Mouse (Mus musculus) erythroid progenitor cell, adult 5-6 weeks (primary cell): ENCODE measurements around the gene Agap3. TPM values are rescaled to one million over a fixed set of nuclear protein-coding genes. Genes with fewer than 3 reads are reported as not detected.

Experiments used
- ATAC-seq: replicated peaks from 2 replicates; pipeline ENCODE4 v1.8.0; 2016; ENCODE audit warnings: moderate number of reproducible peaks, mild to moderate bottlenecking, moderate TSS enrichment, inconsistent platforms; ENCODE audit not compliant: poor library complexity, low FRiP score, severe bottlenecking
- total RNA-seq, 2 experiments: library from RNA; stranded (forward) in 1 of 2; stranded (reverse) in 1 of 2; fragments of 150-400 nt in 1 of 2; fragments of 186-747, 209-891 nt in 1 of 2; gene quantifications; 2 replicates each; pipeline versions ENCODE4 v1.2.3 to v1.2.4; 2015 to 2017; ENCODE audit warnings: low replicate concordance in 2 of 2

Gene Agap3
- total RNA-seq, 2 experiments from 2014 or later: 9.6 to 14.1 TPM

DNA sequence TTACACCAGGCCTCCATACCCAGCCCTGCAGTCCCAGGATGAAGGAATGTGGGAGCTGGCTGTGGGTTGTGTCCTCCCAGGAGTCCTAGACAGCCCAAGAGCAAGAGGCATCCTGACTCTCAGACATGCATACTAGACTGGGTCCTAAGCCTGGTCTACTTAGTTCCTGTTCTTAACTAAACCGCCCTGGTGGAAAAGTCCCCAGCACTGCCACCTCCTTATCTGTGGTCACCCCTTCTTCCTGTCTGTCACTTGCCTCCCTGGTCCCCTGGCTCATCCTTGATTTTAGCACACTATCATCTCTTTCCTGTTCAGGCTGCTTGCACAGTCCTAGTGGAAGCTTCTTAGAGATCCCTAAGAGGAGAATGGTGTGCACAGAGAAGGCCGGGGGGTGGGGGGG, 53.5 kb downstream of the Agap3 start:
- ATAC-seq: no peak

GRCm38 (mm10) chr5:24508406-24508805, 56.4 kb downstream of the Agap3 start:
- ATAC-seq: no peak

DNA sequence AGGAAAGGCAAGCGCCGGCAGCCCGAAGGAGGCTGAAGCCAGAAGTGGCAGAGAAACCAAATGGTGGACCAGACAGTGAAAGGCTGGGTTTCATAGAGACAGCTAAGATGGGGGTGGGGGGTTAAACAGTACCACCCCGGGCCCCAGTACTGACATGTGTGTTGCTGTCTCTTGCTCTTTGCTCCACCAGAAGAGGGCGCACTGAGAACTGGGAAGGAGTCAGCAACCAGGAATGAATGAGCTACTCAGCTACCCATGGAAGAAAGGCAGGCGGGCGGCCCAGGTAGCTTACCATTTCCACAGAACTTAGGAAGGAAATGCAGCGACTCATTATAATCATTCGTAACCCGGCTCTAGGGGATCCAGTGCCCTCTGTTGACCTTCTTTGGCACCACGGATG, 58.7 kb downstream of the Agap3 start:
- no peak for ATAC-seq

DNA sequence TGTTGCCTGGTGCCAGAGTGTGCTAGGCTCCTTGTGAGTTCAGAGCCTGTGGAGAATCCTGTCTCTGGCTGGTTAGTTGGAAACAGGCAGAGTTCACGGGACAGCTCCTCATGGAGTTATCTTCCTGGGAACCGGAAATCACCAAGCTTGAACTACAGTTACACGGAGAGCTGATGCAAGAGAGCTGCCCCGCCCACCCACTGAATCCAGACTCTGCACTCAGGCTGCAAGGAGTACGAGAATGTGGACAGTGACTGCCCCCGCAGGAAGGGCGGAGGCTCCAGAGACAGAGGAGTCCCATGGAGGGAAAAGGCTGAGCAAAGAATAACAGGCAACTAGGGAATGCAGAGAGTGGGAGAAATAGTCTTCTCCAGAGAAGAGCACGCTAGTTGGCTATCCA, 60.3 kb downstream of the Agap3 start:
- no peak for ATAC-seq

- no peak for ATAC-seq
Observed at GRCm38 (mm10) chr5:24521366-24521765, 69.4 kb downstream of the Agap3 start.

DNA sequence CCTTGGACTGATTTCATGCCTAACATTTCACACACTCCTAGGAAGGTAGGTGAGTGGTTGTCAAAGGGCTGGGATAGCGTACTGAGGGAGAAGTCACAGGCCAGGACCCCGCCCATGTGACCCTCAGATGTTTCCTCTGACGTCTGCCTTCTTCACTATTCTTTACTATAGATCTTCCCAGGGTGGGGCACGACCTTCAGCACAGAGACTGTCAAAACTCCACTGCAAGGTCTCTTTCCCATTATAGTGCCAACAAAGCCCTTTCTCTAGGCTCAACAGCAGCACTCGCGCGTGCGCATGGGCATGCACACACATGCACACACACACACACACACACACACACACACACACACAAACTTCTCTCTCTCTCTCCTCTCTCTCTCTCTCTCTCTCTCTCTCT, 71.8 kb downstream of the Agap3 start:
- ATAC-seq: no peak

DNA sequence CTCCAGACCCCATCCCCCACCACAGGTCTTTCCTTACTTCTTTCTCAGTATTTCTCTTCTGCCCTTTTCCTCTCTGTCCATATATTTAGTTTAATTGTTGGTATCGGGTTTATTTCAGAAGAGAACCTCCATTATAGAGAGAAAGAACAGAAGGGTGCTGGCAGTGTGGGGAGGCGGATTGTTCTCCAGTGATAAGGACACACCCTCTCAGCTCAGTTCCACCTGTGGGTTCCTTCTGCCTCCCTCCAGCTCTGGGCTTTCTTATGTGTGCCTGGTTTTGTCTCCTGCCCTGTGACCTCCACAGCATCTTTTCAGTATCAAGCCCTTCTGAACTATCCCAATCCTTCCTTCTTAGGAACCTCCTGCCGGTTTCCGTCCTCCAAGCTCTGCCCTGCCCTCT, 72.5 kb downstream of the Agap3 start:
- no peak for ATAC-seq

GRCm38 (mm10) chr5:24525360-24526189, 73.6 kb downstream of the Agap3 start:
- ATAC-seq: no peak

GRCm38 (mm10) chr5:24526190-24526888, 74.4 kb downstream of the Agap3 start:
- no peak for ATAC-seq

DNA sequence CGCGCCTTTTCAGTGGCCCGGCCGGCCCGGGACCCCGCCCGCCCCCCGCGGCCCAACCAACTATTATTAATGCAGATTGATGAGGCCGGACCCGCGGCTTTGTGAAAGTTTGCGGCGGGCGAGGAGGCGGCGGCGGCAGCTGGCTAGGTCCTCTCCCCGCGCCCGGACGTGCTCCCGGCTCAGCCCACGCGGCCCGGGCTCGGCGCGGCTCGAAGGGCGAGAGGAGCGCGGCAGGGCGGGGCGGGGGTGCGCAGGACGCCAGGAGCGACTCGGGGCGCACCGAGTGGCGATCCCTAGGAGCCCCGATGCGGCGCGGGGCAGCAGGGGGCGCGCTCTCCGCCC, 74.9 kb downstream of the Agap3 start, which contains the start of gene Gbx1:
Gbx1 (minus strand) TSS at position 314 of the 342 bp plus-strand sequence.
- no peak for ATAC-seq

DNA sequence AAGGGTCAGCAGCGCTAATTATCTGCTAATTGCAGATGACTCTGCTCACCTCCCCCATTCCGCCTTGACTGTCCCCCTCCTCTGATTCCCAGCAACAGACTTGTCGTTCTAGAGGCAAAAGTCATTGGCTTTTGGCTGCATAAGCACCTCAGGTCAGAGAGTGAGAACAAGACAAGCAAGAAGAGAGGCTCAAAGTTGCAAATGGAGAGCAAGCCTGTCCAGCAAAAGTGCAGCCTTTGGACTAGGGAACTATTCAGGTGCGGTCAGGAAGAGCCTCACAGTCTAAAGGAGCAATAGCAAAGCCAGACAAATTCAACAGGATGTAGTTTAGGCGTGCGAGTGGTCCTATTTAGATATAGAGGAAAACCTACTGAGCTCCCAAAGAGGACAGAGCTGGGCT, 75.8 kb downstream of the Agap3 start:
- no peak for ATAC-seq

GRCm38 (mm10) chr5:24530042-24530689, 78.2 kb downstream of the Agap3 start:
- ATAC-seq: peak; percentile 94

GRCm38 (mm10) chr5:24533391-24533790, 81.4 kb downstream of the Agap3 start:
- no peak for ATAC-seq

GRCm38 (mm10) chr5:24534292-24534691, 82.3 kb downstream of the Agap3 start:
- no peak for ATAC-seq

- ATAC-seq: no peak
Observed at GRCm38 (mm10) chr5:24535731-24536130, 83.8 kb downstream of the Agap3 start.

DNA sequence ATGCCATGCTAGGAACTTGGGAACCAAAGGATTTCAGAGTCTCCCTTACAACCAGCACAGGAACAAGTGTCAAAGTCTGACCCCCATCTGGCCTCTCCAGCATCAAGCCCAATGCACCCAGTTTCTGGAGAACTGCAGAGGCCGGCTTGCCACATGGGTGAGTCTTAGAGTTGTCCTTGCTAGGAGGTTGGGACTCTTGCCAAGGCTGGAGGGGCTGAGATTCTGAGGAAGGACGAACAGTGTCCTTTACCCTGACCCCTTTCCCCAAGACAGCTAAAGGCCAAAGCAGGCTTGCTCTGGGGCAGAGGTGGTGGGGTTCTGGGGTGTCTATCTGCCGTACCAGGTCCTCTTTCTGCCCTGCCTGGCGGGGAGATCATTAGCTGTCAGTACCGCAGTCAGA, 84.5 kb downstream of the Agap3 start:
- ATAC-seq: no peak

- no peak for ATAC-seq
Observed at GRCm38 (mm10) chr5:24537618-24538017, 85.6 kb downstream of the Agap3 start.

DNA sequence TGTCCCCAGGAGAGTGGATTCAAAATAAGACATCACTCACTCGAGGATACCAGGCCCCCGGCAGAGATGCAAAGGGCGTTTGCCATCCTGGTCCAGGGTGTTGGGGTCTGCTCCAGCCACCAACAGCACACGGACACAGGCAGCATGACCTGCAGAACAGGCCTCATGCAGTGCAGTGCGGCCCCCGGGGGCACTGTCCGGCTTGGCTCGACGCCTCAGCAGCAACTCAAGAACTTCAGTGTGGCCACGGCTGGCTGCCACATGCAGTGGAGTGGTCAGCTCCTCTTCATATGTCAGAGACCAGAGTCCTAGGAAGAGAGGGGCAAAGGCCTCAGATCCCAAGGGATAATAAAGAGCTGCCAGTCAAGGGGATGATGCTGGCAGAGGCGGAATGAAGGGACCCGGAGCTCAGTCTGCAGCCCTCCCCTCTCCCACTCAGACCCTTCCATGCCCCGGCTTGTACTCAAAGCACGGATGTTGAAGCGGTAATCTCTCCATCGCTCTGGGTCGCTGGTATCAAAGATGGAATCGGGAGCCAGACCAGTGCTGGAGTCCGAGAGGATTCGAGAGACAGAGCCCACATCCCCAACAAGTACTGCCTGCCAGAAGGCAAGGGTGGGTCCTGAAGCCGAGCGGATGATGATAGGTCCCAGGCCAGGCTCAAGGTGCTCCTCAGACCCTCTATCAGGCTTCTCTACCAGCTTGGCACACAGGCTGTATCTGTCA, 87.8 kb downstream of the Agap3 start:
- ATAC-seq: no peak

GRCm38 (mm10) chr5:24540387-24541143, 88.6 kb downstream of the Agap3 start, which contains the start of gene Asb10:
Asb10 (minus strand) TSS chr5:24540978.
- ATAC-seq: no peak
